Mouse (Mus musculus): Measurements from ENCODE around the gene Acacb. TPM values are rescaled to one million over a fixed set of nuclear protein-coding genes. Genes with fewer than 3 reads are reported as not detected.

Gene Acacb
- polyA plus RNA-seq, 1 experiment from 2014 or later = 1.8 TPM

DNA sequence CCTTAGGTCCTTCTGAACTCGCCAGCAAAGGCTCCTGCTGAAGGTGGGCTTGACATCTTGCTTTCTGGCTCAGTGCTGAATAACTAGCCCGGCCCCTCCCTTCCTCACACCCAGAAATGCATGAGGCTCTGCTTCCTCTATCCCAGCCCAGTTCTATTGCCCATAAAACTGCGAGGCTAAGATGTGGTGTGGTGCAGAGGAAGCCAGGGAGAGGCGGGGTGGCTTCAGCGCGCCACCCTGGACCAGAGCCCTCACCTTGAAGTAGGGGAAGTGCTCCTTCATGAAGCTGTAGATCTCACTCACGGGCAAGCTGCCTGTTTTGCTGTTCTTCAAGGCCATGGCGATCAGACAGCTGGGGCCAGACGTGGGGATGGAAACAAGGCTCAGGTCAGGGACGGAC is 113.2 kb downstream of the Acacb start:
- Histone ChIP-seq H3K36me3 (no peaks in the 10 kb centered on the region), H3K4me1 (peaks cover 13% of the 10 kb centered on the region), H3K4me2 (replicated peaks) (no peak overlapping the region), H3K27ac (no peak overlapping the region), H3K9ac (no peak overlapping the region), H3K4me3 (no peak overlapping the region), H3K9me3 (no peaks in the 10 kb centered on the region), H3K27me3 (replicated peaks) (peaks cover 24% of the 10 kb centered on the region; the same call in 1 of the 2 replicates)
- ATAC-seq (ENCODE audit: low FRiP score, low read depth) = no peak
- 80% methylated on average over 10 of the region's 10 CpGs for WGBS

DNA sequence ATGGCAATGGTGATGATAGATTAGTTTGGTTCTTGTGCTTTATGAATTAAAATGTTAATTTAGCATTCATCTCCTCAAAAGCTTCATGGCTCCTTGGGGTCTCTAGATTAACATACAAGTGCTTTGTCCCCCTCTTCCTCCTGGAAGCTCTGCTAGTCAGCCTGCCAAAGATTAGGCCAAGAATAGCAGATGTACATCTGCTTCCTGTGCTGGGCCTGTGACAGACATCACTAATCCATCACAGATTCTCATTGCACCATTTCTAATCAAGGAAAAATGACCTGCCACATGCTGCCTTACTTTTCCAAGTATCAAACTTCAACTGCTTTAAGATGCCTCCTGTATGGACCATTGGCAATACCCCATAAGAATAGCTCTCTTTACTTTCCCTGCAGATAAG is 115.2 kb downstream of the Acacb start:
- no peak overlapping the region for H3K4me3 ChIP-seq
- H3K9me3 ChIP-seq = no peaks in the 10 kb centered on the region
- peaks cover 23% of the 10 kb centered on the region for H3K27me3 ChIP-seq (replicated peaks)
- no peak overlapping the region for H3K4me2 ChIP-seq (replicated peaks)
- H3K4me1 ChIP-seq = peaks cover 13% of the 10 kb centered on the region
- no peak overlapping the region for H3K27ac ChIP-seq
- H3K36me3 ChIP-seq = no peaks in the 10 kb centered on the region
- no peak for ATAC-seq (ENCODE audit: low FRiP score, low read depth)
- no peak overlapping the region for H3K9ac ChIP-seq

DNA sequence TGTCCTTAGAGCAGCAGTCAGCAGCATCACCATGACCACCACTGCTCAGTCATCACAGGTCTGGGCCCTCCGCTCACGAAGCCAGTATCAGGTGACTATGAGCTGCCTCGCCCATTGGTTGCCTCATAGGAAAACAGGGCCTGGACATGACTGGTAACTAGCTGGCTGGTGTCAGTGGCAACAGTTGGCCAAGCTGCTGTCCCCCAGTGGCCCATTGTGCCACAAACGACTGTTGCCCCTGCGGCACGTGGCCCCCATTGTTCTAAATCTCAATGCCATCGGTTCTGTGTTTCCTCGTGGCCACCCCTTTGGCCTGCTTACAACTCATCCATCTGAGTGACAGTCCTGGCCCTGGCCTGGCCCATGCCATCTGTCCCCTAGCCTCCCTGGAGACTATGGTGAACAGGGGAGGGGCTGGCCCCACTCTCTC is 117.7 kb downstream of the Acacb start:
- ATAC-seq (ENCODE audit: low FRiP score, low read depth) = peak; percentile 83
- H3K4me1 ChIP-seq = peaks cover 16% of the 10 kb centered on the region
- H3K4me2 ChIP-seq (replicated peaks) = no peak overlapping the region
- 51% methylated on average over 8 of the region's 8 CpGs for WGBS
- no peak overlapping the region for H3K9ac ChIP-seq
- H3K9me3 ChIP-seq = no peaks in the 10 kb centered on the region
- no peak overlapping the region for H3K4me3 ChIP-seq
- no peaks in the 10 kb centered on the region for H3K36me3 ChIP-seq
- H3K27ac ChIP-seq = no peak overlapping the region
- peaks cover 41% of the 10 kb centered on the region for H3K27me3 ChIP-seq (replicated peaks)

DNA sequence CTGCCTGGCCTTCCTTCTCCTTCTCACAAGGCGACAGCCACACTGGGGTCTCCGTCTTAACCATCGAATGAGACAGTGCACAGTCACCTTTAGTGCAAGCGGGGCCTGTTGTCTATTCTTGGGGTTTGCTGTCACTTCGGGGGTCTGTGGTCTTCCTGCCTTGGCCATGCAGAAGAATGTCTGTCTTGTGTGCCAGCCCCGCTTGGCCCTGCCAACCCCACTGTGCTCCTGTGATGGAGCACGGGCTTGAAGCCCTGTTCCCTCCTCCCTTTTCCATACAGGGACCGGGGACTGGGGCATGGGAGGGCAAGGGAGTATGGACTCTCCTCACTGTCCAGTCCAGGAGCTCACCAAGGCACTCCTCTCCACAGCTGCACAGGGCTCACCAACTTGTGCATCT is 118.5 kb downstream of the Acacb start:
- no peak overlapping the region for H3K4me2 ChIP-seq (replicated peaks)
- H3K4me3 ChIP-seq = no peak overlapping the region
- peaks cover 46% of the 10 kb centered on the region for H3K27me3 ChIP-seq (replicated peaks)
- H3K9me3 ChIP-seq = no peaks in the 10 kb centered on the region
- peaks cover 16% of the 10 kb centered on the region for H3K4me1 ChIP-seq
- no peak overlapping the region for H3K27ac ChIP-seq
- 93% methylated on average over 8 of the region's 8 CpGs for WGBS
- H3K9ac ChIP-seq = no peak overlapping the region
- no peaks in the 10 kb centered on the region for H3K36me3 ChIP-seq
- ATAC-seq (ENCODE audit: low FRiP score, low read depth) = no peak

DNA sequence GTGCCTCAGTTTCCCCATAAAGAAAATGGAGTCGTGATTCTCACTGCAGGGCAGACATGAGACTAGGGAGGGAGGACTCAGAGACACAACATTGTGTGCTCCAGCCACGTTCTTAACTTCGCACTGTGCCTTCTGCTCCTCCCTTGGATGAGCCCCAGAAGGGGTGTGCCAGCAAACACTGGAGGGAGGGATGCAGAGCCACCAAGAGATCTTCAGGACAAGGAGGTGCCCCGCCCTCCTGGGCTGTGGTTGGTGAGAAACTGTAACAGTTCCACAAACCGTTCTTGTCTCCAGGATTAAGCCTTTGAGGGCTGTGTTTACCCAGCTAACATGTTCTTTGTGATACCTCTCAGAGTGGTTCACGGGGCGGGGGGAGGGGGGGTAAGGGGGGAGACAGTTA is 122.3 kb downstream of the Acacb start:
- H3K9ac ChIP-seq = no peak overlapping the region

DNA sequence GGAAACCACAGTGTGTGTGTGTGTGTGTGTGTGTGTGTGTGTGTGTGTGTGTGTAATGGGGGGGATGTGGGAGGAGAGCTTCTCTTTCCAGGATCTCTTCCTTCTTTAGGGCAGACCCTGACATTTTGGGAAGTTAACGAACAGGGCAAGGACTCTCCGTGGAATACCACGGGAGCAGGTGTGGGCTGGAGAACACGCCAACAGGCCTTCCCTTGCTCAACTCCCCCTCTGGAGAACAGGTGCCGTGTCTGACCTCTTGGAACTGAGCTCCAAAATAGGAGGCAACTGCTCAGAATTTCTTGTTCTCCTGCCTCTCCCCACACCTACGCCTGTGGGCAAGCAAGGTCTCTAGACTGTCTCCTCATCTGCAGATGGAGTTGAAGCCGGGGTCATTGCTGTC is 123.2 kb downstream of the Acacb start:
- H3K9me3 ChIP-seq = no peaks in the 10 kb centered on the region
- H3K4me3 ChIP-seq = no peak overlapping the region
- H3K36me3 ChIP-seq = no peaks in the 10 kb centered on the region
- H3K9ac ChIP-seq = no peak overlapping the region
- H3K4me1 ChIP-seq = peaks cover 22% of the 10 kb centered on the region
- 77% methylated on average over 7 of the region's 7 CpGs for WGBS
- ATAC-seq (ENCODE audit: low FRiP score, low read depth) = no peak
- no peak overlapping the region for H3K4me2 ChIP-seq (replicated peaks)
- peaks cover 86% of the 10 kb centered on the region for H3K27me3 ChIP-seq (replicated peaks)
- no peak overlapping the region for H3K27ac ChIP-seq

More for the DNA sequence above, 122.3 kb downstream of the Acacb start:
- Histone ChIP-seq H3K36me3 (no peaks in the 10 kb centered on the region), H3K27ac (no peak overlapping the region), H3K4me3 (no peak overlapping the region), H3K27me3 (replicated peaks) (peaks cover 77% of the 10 kb centered on the region), H3K9me3 (no peaks in the 10 kb centered on the region), H3K4me1 (peaks cover 22% of the 10 kb centered on the region), H3K4me2 (replicated peaks) (no peak overlapping the region)
- WGBS = 48% methylated on average over 7 of the region's 7 CpGs
- ATAC-seq (ENCODE audit: low FRiP score, low read depth) = no peak

DNA sequence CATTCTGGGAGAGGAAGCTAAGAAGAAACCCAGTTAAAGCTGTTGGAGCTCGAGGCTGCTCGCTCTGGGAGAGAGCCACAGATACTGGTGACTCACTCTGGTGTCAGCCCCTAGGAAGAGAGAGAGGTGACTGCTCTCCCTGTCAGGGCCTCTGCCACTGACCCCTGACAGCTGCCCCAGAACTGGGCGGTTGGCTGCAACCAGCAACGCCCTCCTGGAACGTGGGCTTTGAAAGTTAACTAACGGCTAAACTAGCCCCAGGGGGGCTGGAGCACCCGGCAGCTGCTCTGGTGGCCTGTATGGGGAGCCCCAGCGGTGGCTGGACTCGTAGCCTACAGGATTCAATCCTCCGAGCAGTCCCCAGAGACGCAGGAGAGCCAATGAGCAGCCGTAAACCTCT is 123.6 kb downstream of the Acacb start:
- Histone ChIP-seq H3K27me3 (replicated peaks) (peaks cover 86% of the 10 kb centered on the region), H3K9ac (no peak overlapping the region), H3K36me3 (no peaks in the 10 kb centered on the region), H3K4me3 (no peak overlapping the region), H3K9me3 (no peaks in the 10 kb centered on the region), H3K27ac (no peak overlapping the region), H3K4me1 (peaks cover 22% of the 10 kb centered on the region), H3K4me2 (replicated peaks) (no peak overlapping the region)
- 13% methylated on average over 12 of the region's 12 CpGs for whole genome bisulfite sequencing
- ATAC-seq (ENCODE audit: low FRiP score, low read depth) = no peak

DNA sequence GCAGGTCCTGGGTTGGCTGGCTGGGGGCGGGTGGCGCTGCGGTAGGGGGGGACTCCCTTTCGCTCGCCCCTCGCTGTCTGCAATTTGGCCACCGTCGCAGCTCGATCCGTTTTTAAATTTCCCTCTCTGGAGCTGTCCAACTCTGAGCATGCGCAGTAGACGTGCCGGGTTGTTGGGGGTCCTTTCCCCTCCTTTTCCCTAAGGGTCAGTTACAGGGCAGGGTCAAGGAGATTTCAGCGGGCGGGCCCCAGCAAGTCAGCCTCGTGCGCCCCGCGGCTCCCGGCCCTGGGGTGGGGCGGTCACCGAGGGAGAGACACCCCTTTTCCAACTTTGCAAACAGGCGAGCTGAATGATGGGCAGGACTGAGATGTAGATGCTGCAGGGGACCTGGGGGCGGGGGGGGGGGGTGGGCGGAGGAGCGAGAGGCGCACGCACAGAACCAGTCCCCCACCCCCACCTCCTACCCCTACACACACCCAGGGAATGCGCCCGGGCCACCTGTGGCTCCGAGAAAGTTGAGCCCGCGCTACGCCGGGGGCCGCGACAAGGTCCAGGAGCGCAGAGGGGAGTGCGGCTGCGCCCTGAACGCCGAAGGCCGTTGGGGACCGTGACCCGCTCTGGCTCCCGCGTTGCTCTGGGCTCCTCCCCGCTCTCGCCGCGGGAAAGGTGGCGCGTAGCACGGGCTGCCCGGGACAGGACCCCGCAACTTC is 127.5 kb downstream of the Acacb start, which contains the start of gene Foxn4:
Gene Foxn4, minus strand, starts transcription at position 115 of the 710 bp plus-strand sequence.
- peaks cover 26% of the 10 kb centered on the region for H3K4me1 ChIP-seq
- no peaks in the 10 kb centered on the region for H3K36me3 ChIP-seq
- H3K9ac ChIP-seq = no peak within 1 kb of the TSS

DNA sequence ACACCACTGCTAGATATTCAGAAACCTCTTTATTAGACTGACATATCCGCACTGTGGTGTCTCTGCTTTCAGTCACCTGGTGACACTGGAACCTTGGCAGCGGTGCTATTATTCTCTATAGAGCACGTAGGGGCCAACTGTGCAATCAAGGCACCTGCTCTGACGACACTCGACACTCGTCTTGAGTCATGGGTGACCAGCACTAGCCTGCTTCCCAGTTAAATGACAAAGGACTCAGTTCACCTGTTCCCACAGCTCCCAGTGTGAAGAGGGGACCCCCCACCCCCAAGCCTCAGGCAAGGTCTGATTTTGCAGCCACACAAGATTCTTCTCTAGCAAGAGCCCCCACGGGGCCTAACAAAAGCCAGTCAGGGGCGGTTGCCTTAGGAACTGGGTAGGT is 129.0 kb downstream of the Acacb start:
- H3K36me3 ChIP-seq = no peaks in the 10 kb centered on the region
- no peak overlapping the region for H3K4me3 ChIP-seq
- H3K4me2 ChIP-seq (replicated peaks) = no peak overlapping the region
- ATAC-seq (ENCODE audit: low FRiP score, low read depth) = no peak
- no peaks in the 10 kb centered on the region for H3K9me3 ChIP-seq
- H3K27ac ChIP-seq = no peak overlapping the region
- no peak overlapping the region for H3K9ac ChIP-seq
- peaks cover 85% of the 10 kb centered on the region for H3K27me3 ChIP-seq (replicated peaks)
- 13% methylated on average over 8 of the region's 8 CpGs for WGBS
- peaks cover 26% of the 10 kb centered on the region for H3K4me1 ChIP-seq

More for the DNA sequence above, 127.5 kb downstream of the Acacb start, which contains the start of gene Foxn4:
- Histone ChIP-seq H3K27me3 (replicated peaks) (peaks cover 99% of the 10 kb centered on the region), H3K9me3 (no peaks in the 10 kb centered on the region), H3K4me2 (replicated peaks) (peak within 1 kb of the TSS; percentile 67), H3K27ac (no peak within 1 kb of the TSS), H3K4me3 (peak within 1 kb of the TSS; percentile 34)
- under 1% methylated on average over 54 of the region's 56 CpGs for WGBS
- ATAC-seq (ENCODE audit: low FRiP score, low read depth) = no peak

DNA sequence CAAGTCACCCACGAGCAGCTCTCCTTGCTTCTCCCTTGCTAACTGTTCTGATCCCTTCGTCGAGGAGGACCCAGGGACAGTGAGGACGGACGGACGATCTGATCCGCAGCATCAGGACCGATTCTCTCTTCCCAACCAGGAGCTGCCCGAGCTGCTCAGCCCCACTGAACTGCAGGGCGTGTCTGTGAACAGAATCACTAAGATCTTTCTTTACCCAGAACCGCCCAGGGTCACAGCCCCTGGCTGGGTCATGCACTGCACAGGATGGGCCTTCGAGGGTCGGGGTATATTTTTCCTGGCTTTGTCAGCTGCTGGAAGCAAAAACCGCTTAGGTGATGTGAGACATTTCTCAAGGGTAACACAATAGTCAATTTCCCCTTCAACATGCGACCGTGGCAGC is 129.7 kb downstream of the Acacb start:
- no peak for ATAC-seq (ENCODE audit: low FRiP score, low read depth)
- H3K36me3 ChIP-seq = no peaks in the 10 kb centered on the region
- H3K4me2 ChIP-seq (replicated peaks) = no peak overlapping the region
- peaks cover 83% of the 10 kb centered on the region for H3K27me3 ChIP-seq (replicated peaks)
- no peaks in the 10 kb centered on the region for H3K9me3 ChIP-seq
- peaks cover 26% of the 10 kb centered on the region for H3K4me1 ChIP-seq
- 22% methylated on average over 16 of the region's 16 CpGs for WGBS
- no peak overlapping the region for H3K4me3 ChIP-seq
- H3K9ac ChIP-seq = no peak overlapping the region
- no peak overlapping the region for H3K27ac ChIP-seq

DNA sequence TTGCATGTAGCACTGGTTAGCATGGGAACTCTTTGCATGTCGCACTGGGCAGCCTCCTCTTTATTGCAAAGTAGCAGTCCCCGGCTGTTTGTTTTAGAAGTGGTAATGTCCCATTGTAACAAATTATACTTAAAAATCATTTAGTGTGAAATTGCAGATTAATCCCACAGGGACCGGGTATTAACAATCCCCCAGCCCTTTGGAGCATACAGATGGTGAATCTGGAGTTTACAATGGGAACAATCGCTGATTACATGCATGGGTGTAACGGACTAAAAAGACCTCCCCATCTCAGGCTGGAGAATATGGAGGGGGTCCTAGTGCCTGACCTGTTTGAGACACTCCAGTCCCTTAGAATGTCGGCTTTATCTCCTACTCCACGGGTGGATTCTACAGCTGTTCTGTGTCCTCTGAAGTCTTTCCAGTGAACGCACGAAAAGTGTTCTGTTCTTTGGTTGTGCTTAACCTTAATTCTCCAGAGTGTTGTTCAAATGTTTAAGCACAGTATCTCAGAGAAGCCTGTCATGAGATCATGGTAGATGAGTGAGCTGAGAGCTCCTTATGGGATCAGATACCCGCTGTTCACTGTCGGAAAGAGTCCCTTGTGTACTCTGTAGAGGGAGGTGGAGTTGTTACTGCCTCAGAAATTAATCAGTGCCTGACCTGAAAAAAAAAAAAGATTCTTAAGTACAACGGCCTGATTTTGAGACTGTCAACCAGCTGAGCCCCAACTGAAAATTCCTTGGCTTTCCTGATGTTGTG is 133.2 kb downstream of the Acacb start:
- H3K36me3 ChIP-seq = no peaks in the 10 kb centered on the region
- peaks cover 66% of the 10 kb centered on the region for H3K27me3 ChIP-seq (replicated peaks)
- H3K9ac ChIP-seq = no peak overlapping the region
- ATAC-seq (ENCODE audit: low FRiP score, low read depth) = peak; percentile 53; the same call in 1 of the 2 replicates
- peak overlapping the region; percentile 16; the same call in 1 of the 2 replicates for H3K4me2 ChIP-seq (replicated peaks)
- H3K4me3 ChIP-seq = no peak overlapping the region
- H3K9me3 ChIP-seq = no peaks in the 10 kb centered on the region
- peaks cover 12% of the 10 kb centered on the region; the same call in 1 of the 2 replicates for H3K4me1 ChIP-seq
- no peak overlapping the region for H3K27ac ChIP-seq
- 23% methylated on average over 12 of the region's 12 CpGs for WGBS

DNA sequence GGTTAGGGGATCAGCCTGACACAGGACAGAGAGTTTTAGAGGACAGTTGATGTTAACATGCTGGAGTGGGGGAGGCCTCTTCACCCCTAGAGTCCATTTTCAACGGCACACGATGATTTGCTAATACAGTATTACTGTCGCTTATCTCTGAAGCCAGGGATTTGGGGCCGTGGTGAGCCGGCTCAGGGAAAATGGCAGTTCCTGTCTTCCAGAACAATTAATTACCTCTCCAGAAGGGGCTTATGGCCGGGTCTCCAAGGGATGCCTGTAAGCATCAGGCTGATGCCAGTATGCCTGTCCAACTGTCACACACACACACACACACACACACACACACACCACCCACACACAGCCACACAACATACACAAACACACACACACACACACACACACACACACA is 136.0 kb downstream of the Acacb start:
- peaks cover 49% of the 10 kb centered on the region for H3K27me3 ChIP-seq (replicated peaks)
- no peak overlapping the region for H3K4me3 ChIP-seq
- 0 out of 2 replicates have a peak, but pooled peaks cover 5% of the 10 kb centered on the region for H3K4me1 ChIP-seq
- ATAC-seq (ENCODE audit: low FRiP score, low read depth) = no peak
- no peak overlapping the region for H3K9ac ChIP-seq
- no peak overlapping the region for H3K27ac ChIP-seq
- H3K36me3 ChIP-seq = no peaks in the 10 kb centered on the region
- H3K9me3 ChIP-seq = no peaks in the 10 kb centered on the region
- 46% methylated on average over 6 of the region's 6 CpGs for WGBS
- H3K4me2 ChIP-seq (replicated peaks) = no peak overlapping the region
